Mouse (Mus musculus): ENCODE results near the gene Nrp1.

Nrp1 gene

GRCm38 (mm10) chr8:128358406-128358755 lies at the start of gene Nrp1:
Nrp1 (plus strand) TSS chr8:128358604.
- DNase-seq (ENCODE audit: low read depth, low spot score): no peak

GRCm38 (mm10) chr8:128320797-128321196 lies 37.6 kb upstream of the Nrp1 start:
- DNase-seq (ENCODE audit: low read depth, low spot score): no peak

GRCm38 (mm10) chr8:128327281-128327680 lies 31.1 kb upstream of the Nrp1 start:
- no peak for DNase-seq (ENCODE audit: low read depth, low spot score)

- no peak for DNase-seq (ENCODE audit: low read depth, low spot score)
Observed at GRCm38 (mm10) chr8:128327922-128328321, 30.5 kb upstream of the Nrp1 start.

- DNase-seq (ENCODE audit: low read depth, low spot score): no peak
Observed at GRCm38 (mm10) chr8:128329502-128329901, 28.9 kb upstream of the Nrp1 start.

GRCm38 (mm10) chr8:128335976-128336375 lies 22.4 kb upstream of the Nrp1 start:
- DNase-seq (ENCODE audit: low read depth, low spot score): no peak

- DNase-seq (ENCODE audit: low read depth, low spot score): no peak
Observed at GRCm38 (mm10) chr8:128338951-128339350, 19.5 kb upstream of the Nrp1 start.

GRCm38 (mm10) chr8:128339521-128339920 lies 18.9 kb upstream of the Nrp1 start:
- no peak for DNase-seq (ENCODE audit: low read depth, low spot score)

- DNase-seq (ENCODE audit: low read depth, low spot score): no peak
Observed at GRCm38 (mm10) chr8:128350405-128350804, 8.0 kb upstream of the Nrp1 start.

- no peak for DNase-seq (ENCODE audit: low read depth, low spot score)
Observed at GRCm38 (mm10) chr8:128351211-128351610, 7.2 kb upstream of the Nrp1 start.

GRCm38 (mm10) chr8:128352821-128353220 lies 5.6 kb upstream of the Nrp1 start:
- DNase-seq (ENCODE audit: low read depth, low spot score): no peak

- no peak for DNase-seq (ENCODE audit: low read depth, low spot score)
Observed at GRCm38 (mm10) chr8:128353999-128354398, 4.4 kb upstream of the Nrp1 start.

GRCm38 (mm10) chr8:128355091-128355490 lies 3.3 kb upstream of the Nrp1 start:
- no peak for DNase-seq (ENCODE audit: low read depth, low spot score)

- no peak for DNase-seq (ENCODE audit: low read depth, low spot score)
Observed at GRCm38 (mm10) chr8:128356170-128356569, 2.2 kb upstream of the Nrp1 start.

- no peak for DNase-seq (ENCODE audit: low read depth, low spot score)
Observed at GRCm38 (mm10) chr8:128356796-128357539, 1.4 kb upstream of the Nrp1 start.

GRCm38 (mm10) chr8:128357540-128358405 lies 631 bp upstream of the Nrp1 start:
- DNase-seq (ENCODE audit: low read depth, low spot score): no peak

GRCm38 (mm10) chr8:128358756-128359520 lies 534 bp downstream of the Nrp1 start:
- DNase-seq (ENCODE audit: low read depth, low spot score): no peak

- DNase-seq (ENCODE audit: low read depth, low spot score): no peak
Observed at GRCm38 (mm10) chr8:128359521-128360318, 1.3 kb downstream of the Nrp1 start.

- no peak for DNase-seq (ENCODE audit: low read depth, low spot score)
Observed at GRCm38 (mm10) chr8:128361343-128361870, 3.0 kb downstream of the Nrp1 start.

GRCm38 (mm10) chr8:128362940-128363595 lies 4.7 kb downstream of the Nrp1 start:
- DNase-seq (ENCODE audit: low read depth, low spot score): peak; percentile 15
